Mouse (Mus musculus) limb, embryonic 10.5 days (tissue): ENCODE measurements around the gene Cit. TPM values are rescaled to one million over a fixed set of nuclear protein-coding genes. Genes with fewer than 3 reads are reported as not detected.

ENCODE experiments used
- DNase-seq: peaks from one replicate; pipeline ENCODE4 v3.0.0-alpha.2; 2017; ENCODE audit warnings: low spot score
- H3K27ac ChIP-seq: fragments of 300-500 bp; sonication (generic); 2 replicates; pipeline ENCODE4 v1.5.1; 2016; ENCODE audit warnings: mild to moderate bottlenecking
- H3K27me3 ChIP-seq: fragments of 300-500 bp; sonication (generic); 2 replicates; pipeline ENCODE4 v1.6.1; 2016; ENCODE audit warnings: low read depth, mild to moderate bottlenecking; ENCODE audit not compliant: poor library complexity, severe bottlenecking
- H3K36me3 ChIP-seq: fragments of 300-500 bp; sonication (generic); 2 replicates; pipeline ENCODE4 v1.6.1; 2016; ENCODE audit warnings: mild to moderate bottlenecking, moderate library complexity
- H3K4me1 ChIP-seq: fragments of 300-500 bp; sonication (generic); 2 replicates; pipeline ENCODE4 v1.6.1; 2016
- H3K4me3 ChIP-seq: fragments of 300-500 bp; sonication (generic); 2 replicates; pipeline ENCODE4 v1.5.1; 2016; ENCODE audit warnings: mild to moderate bottlenecking, moderate library complexity
- H3K9me3 ChIP-seq: fragments of 300-500 bp; sonication (generic); replicated peaks from 2 replicates; pipeline ENCODE4 v1.6.1; 2016; ENCODE audit warnings: mild to moderate bottlenecking
- WGBS: fragments of 180-500 bp; shearing (Covaris S2); methylation state at CpG from one replicate; pipeline ENCODE4 v1.1.7; 2016; 5-methylcytosine and 5-hydroxymethylcytosine counted together
- polyA plus RNA-seq: library from polyadenylated mRNA; unstranded; fragments of >200 nt; fragmentation: Nextera tagmentation; extraction: Ambion mirVana; gene quantifications from 2 replicates; pipeline ENCODE4 v1.2.1, GENCODE M21; 2016

The Cit gene
- polyA plus RNA-seq, 1 experiment from 2014 or later, result 39.4 TPM

GRCm38 (mm10) chr5:115907037-115908009 is 62.2 kb downstream of the Cit start:
- peak; percentile 58 for DNase-seq
- 5% methylated on average over 38 of the region's 38 CpGs for WGBS
- Histone ChIP-seq H3K4me1 (peaks cover 32% of the 10 kb centered on the region), H3K4me3 (peak overlapping the region; percentile 50), H3K36me3 (peaks cover 17% of the 10 kb centered on the region; the same call in 1 of the 2 replicates), H3K27me3 (no peaks in the 10 kb centered on the region), H3K27ac (0 out of 2 replicates have a peak overlapping the region, but pooled peaks have one; percentile 19), H3K9me3 (no peaks in the 10 kb centered on the region)

GRCm38 (mm10) chr5:115908251-115908650 is 63.2 kb downstream of the Cit start:
- H3K27me3 ChIP-seq, result no peaks in the 10 kb centered on the region
- H3K36me3 ChIP-seq, result peaks cover 12% of the 10 kb centered on the region; the same call in 1 of the 2 replicates
- peak; percentile 46 for DNase-seq
- WGBS, result 22% methylated on average over 10 of the region's 10 CpGs
- peak overlapping the region; percentile 21 for H3K4me3 ChIP-seq
- no peaks in the 10 kb centered on the region for H3K9me3 ChIP-seq
- no peak overlapping the region for H3K27ac ChIP-seq
- peaks cover 32% of the 10 kb centered on the region for H3K4me1 ChIP-seq

GRCm38 (mm10) chr5:115908699-115909098 is 63.6 kb downstream of the Cit start:
- no peak for DNase-seq
- Histone ChIP-seq H3K27ac (no peak overlapping the region), H3K4me1 (peaks cover 32% of the 10 kb centered on the region), H3K4me3 (no peak overlapping the region), H3K27me3 (no peaks in the 10 kb centered on the region), H3K36me3 (peaks cover 12% of the 10 kb centered on the region; the same call in 1 of the 2 replicates), H3K9me3 (no peaks in the 10 kb centered on the region)
- 65% methylated on average over 12 of the region's 12 CpGs for WGBS

GRCm38 (mm10) chr5:115909106-115909505 is 64.0 kb downstream of the Cit start:
- 76% methylated on average over 11 of the region's 11 CpGs for WGBS
- Histone ChIP-seq H3K4me3 (no peak overlapping the region), H3K9me3 (no peaks in the 10 kb centered on the region), H3K27ac (no peak overlapping the region), H3K4me1 (peaks cover 32% of the 10 kb centered on the region), H3K36me3 (peaks cover 14% of the 10 kb centered on the region; the same call in 1 of the 2 replicates), H3K27me3 (no peaks in the 10 kb centered on the region)
- DNase-seq, result no peak

- Histone ChIP-seq H3K4me1 (peaks cover 32% of the 10 kb centered on the region), H3K9me3 (no peaks in the 10 kb centered on the region), H3K27ac (no peak overlapping the region), H3K36me3 (peaks cover 23% of the 10 kb centered on the region; the same call in 1 of the 2 replicates), H3K4me3 (no peak overlapping the region), H3K27me3 (no peaks in the 10 kb centered on the region)
- DNase-seq, result no peak
- WGBS, result 66% methylated on average over 11 of the region's 11 CpGs
Measured at GRCm38 (mm10) chr5:115910491-115910890, 65.4 kb downstream of the Cit start.

- no peak for DNase-seq
- WGBS, result 94% methylated on average over 5 of the region's 5 CpGs
- peaks cover under 1% of the 10 kb centered on the region; the same call in 1 of the 2 replicates for H3K4me1 ChIP-seq
- H3K27me3 ChIP-seq, result no peaks in the 10 kb centered on the region
- H3K4me3 ChIP-seq, result no peak overlapping the region
- no peaks in the 10 kb centered on the region for H3K9me3 ChIP-seq
- peaks cover 27% of the 10 kb centered on the region; the same call in 1 of the 2 replicates for H3K36me3 ChIP-seq
- no peak overlapping the region for H3K27ac ChIP-seq
Measured at GRCm38 (mm10) chr5:115915481-115915880, 70.4 kb downstream of the Cit start.

GRCm38 (mm10) chr5:115917960-115918359 is 72.9 kb downstream of the Cit start:
- no peaks in the 10 kb centered on the region for H3K27me3 ChIP-seq
- WGBS, result 92% methylated on average over 4 of the region's 4 CpGs
- H3K36me3 ChIP-seq, result peaks cover 19% of the 10 kb centered on the region; the same call in 1 of the 2 replicates
- no peaks in the 10 kb centered on the region for H3K4me1 ChIP-seq
- H3K27ac ChIP-seq, result no peak overlapping the region
- no peaks in the 10 kb centered on the region for H3K9me3 ChIP-seq
- H3K4me3 ChIP-seq, result no peak overlapping the region
- DNase-seq, result no peak

- peaks cover 19% of the 10 kb centered on the region; the same call in 1 of the 2 replicates for H3K36me3 ChIP-seq
- H3K9me3 ChIP-seq, result no peaks in the 10 kb centered on the region
- WGBS, result 94% methylated on average over 23 of the region's 23 CpGs
- H3K27me3 ChIP-seq, result no peaks in the 10 kb centered on the region
- DNase-seq, result no peak
- no peak overlapping the region for H3K27ac ChIP-seq
- no peak overlapping the region for H3K4me3 ChIP-seq
- no peaks in the 10 kb centered on the region for H3K4me1 ChIP-seq
Measured at GRCm38 (mm10) chr5:115918597-115919351, 73.7 kb downstream of the Cit start.

GRCm38 (mm10) chr5:115921990-115922389 is 76.9 kb downstream of the Cit start:
- Histone ChIP-seq H3K27me3 (no peaks in the 10 kb centered on the region), H3K9me3 (no peaks in the 10 kb centered on the region), H3K4me1 (no peaks in the 10 kb centered on the region), H3K27ac (no peak overlapping the region), H3K4me3 (no peak overlapping the region), H3K36me3 (peaks cover 21% of the 10 kb centered on the region)
- DNase-seq, result no peak
- 62% methylated on average over 9 of the region's 9 CpGs for WGBS

- no peak for DNase-seq
- Histone ChIP-seq H3K4me1 (no peaks in the 10 kb centered on the region), H3K4me3 (no peak overlapping the region), H3K9me3 (no peaks in the 10 kb centered on the region), H3K27ac (no peak overlapping the region), H3K27me3 (no peaks in the 10 kb centered on the region), H3K36me3 (peaks cover 42% of the 10 kb centered on the region)
- 94% methylated on average over 7 of the region's 7 CpGs for WGBS
Measured at GRCm38 (mm10) chr5:115924946-115925345, 79.9 kb downstream of the Cit start.

GRCm38 (mm10) chr5:115928786-115929507 is 83.9 kb downstream of the Cit start:
- H3K36me3 ChIP-seq, result peaks cover 79% of the 10 kb centered on the region
- H3K27ac ChIP-seq, result no peak overlapping the region
- no peak overlapping the region for H3K4me3 ChIP-seq
- H3K4me1 ChIP-seq, result no peaks in the 10 kb centered on the region
- WGBS, result 87% methylated on average over 16 of the region's 16 CpGs
- DNase-seq, result no peak
- no peaks in the 10 kb centered on the region for H3K27me3 ChIP-seq
- no peaks in the 10 kb centered on the region for H3K9me3 ChIP-seq

GRCm38 (mm10) chr5:115932325-115932724 is 87.2 kb downstream of the Cit start:
- Histone ChIP-seq H3K9me3 (no peaks in the 10 kb centered on the region), H3K4me1 (no peaks in the 10 kb centered on the region), H3K27me3 (no peaks in the 10 kb centered on the region), H3K4me3 (no peak overlapping the region), H3K36me3 (peaks cover 82% of the 10 kb centered on the region), H3K27ac (no peak overlapping the region)
- DNase-seq, result no peak
- 96% methylated on average over 11 of the region's 11 CpGs for WGBS
